Mouse (Mus musculus) liver, embryonic 14.5 days (tissue): ENCODE results near the gene Zrsr2. TPM values are rescaled to one million over a fixed set of nuclear protein-coding genes. Genes with fewer than 3 reads are reported as not detected.

Experiments
- ATAC-seq: fragments of 200-750 bp; cut with Nextera tagmentation; 2 replicates; pipeline ENCODE4 v1.8.0; 2017; ENCODE audit warnings: moderate number of reproducible peaks, mild to moderate bottlenecking, moderate library complexity; ENCODE audit not compliant: insufficient read depth
- DNase-seq, 3 experiments: peaks; one replicate each; pipeline ENCODE4 v3.0.0-alpha.2; 2012 to 2013; ENCODE audit warnings: low read depth in 3 of 3, low spot score in 3 of 3
- H3K27ac ChIP-seq: fragments of 300-500 bp; sonication (generic); 2 replicates; pipeline ENCODE4 v1.5.1; 2014; ENCODE audit warnings: moderate library complexity, mild to moderate bottlenecking, control low read depth, inconsistent platforms
- H3K27me3 ChIP-seq: fragments of 300-500 bp; sonication (generic); 2 replicates; pipeline ENCODE4 v1.6.1; 2014; ENCODE audit warnings: mild to moderate bottlenecking, low read length, moderate library complexity; ENCODE audit not compliant: control insufficient read depth, insufficient read depth
- H3K36me3 ChIP-seq: fragments of 300-500 bp; sonication (generic); replicated peaks from 2 replicates; pipeline ENCODE4 v1.6.1; 2014; ENCODE audit warnings: low read depth; ENCODE audit not compliant: control insufficient read depth, insufficient read depth
- H3K4me1 ChIP-seq, 2 experiments: fragments of 200-500 bp in 1 of 2; fragments of 300-500 bp in 1 of 2; sonication (generic) in 1 of 2; replicated peaks; 2 replicates each; pipeline ENCODE4 v1.6.1; 2012 to 2014; ENCODE audit warnings: antibody characterized with exemption in 1 of 2, inconsistent platforms in 1 of 2, low read length in 1 of 2; ENCODE audit not compliant: control insufficient read depth in 2 of 2, insufficient read depth in 2 of 2
- H3K4me2 ChIP-seq: fragments of 300-500 bp; sonication (generic); 2 replicates; pipeline ENCODE4 v1.6.1; 2014; ENCODE audit warnings: low read depth, mild to moderate bottlenecking, control low read depth, moderate library complexity
- H3K4me3 ChIP-seq, 2 experiments: fragments of 200-500 bp in 1 of 2; fragments of 300-500 bp in 1 of 2; sonication (generic) in 1 of 2; 2 replicates each; pipeline ENCODE4 v1.5.1; 2012 to 2014; ENCODE audit warnings: low read depth in 2 of 2, low read length in 2 of 2, mild to moderate bottlenecking in 2 of 2, control low read depth in 1 of 2, inconsistent platforms in 1 of 2, moderate library complexity in 1 of 2; ENCODE audit not compliant: insufficient read depth in 1 of 2
- H3K9ac ChIP-seq: fragments of 300-500 bp; sonication (generic); replicated peaks from 2 replicates; pipeline ENCODE4 v1.6.1; 2014; ENCODE audit warnings: mild to moderate bottlenecking, control low read depth, moderate library complexity
- H3K9me3 ChIP-seq: fragments of 300-500 bp; sonication (generic); 2 replicates; pipeline ENCODE4 v1.6.1; 2016; ENCODE audit warnings: low read length, mixed read lengths; ENCODE audit not compliant: control insufficient read depth
- CTCF ChIP-seq: IDR thresholded peaks from 2 replicates; pipeline ENCODE4 v1.5.1; 2016; ENCODE audit warnings: antibody characterized with exemption, low read depth, control low read depth
- EP300 ChIP-seq: IDR thresholded peaks from 2 replicates; pipeline ENCODE4 v1.6.1; 2016; ENCODE audit warnings: antibody characterized with exemption, low read depth
- WGBS: fragments of 180-500 bp; shearing (Covaris S2); extraction: QIAGEN DNeasy Blood & Tissue Kit; methylation state at CpG from one replicate; pipeline ENCODE4 v1.1.7; 2014; ENCODE audit not compliant: insufficient replicate concordance; 5-methylcytosine and 5-hydroxymethylcytosine counted together
- polyA plus RNA-seq, 2 experiments: library from polyadenylated mRNA; depleted of rRNA in 1 of 2; stranded (reverse) in 1 of 2; unstranded in 1 of 2; fragments of >200 nt; fragmentation: Nextera tagmentation in 1 of 2; extraction: Ambion mirVana in 1 of 2; gene quantifications; 2 replicates each; pipeline versions ENCODE4 v1.2.1 to v1.2.3; 2012 to 2014

Zrsr2 gene
- polyA plus RNA-seq, 2 experiments = 8.7 to 10.4 TPM

DNA sequence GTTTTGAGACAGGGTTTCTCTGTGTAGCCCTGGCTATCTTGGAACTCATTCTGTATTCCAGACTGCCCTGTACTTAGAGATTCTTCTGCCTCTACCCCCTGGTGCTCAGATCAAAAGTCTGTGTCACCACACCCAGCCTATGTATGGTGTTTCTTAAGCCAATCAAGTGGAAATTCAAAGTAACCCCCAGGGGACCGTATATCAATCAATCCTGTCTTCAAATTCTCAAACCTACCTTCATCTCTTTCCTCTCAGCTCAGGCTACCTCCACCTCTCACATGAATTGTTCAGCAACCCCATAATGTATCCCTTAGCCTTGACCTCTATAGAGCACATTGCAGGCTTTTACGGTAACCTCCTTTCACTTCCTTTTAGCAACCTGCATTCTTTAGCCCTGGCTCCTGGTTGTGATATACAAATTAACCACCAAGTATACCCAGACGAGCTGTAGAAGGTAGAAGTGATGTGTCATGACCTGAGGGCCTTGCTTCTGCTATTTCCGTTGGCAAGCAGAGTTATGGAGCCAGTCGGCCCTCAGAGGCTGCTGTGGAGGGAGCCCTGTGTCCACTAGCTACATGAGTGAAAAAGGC, 58.9 kb downstream of the Zrsr2 start:
- no peaks in the 10 kb centered on the region for H3K9me3 ChIP-seq
- H3K4me1 ChIP-seq = no peaks in the 10 kb centered on the region
- H3K4me3 ChIP-seq = no peak overlapping the region
- 50% methylated on average over 5 of the region's 5 CpGs for WGBS
- H3K36me3 ChIP-seq = no peaks in the 10 kb centered on the region
- no peaks in the 10 kb centered on the region for H3K27me3 ChIP-seq
- no peak overlapping the region for H3K4me2 ChIP-seq
- no peak overlapping the region for H3K9ac ChIP-seq
- ATAC-seq = no peak
- no peak for DNase-seq
- TF ChIP-seq EP300 (no peak), CTCF (no peak)
- no peak overlapping the region for H3K27ac ChIP-seq

DNA sequence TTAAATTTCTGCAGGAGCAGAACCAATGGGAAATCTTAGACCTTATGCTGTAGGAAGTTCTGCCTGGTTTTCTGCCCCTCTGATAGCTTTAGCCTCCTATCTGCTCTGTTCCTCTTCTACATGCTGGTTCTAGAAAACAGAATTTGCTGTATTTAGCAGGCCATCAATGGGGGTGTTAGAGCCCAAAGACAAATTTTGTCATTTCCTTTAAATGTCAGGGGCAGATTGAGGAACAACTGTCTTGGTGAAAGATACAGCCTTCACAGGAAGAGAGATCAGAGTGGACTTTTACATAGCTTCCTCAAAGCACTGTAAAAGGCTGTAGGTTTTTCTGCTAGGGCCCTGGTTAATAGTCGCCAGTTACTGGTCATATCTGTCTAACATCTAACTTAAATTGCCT, 61.1 kb downstream of the Zrsr2 start:
- no peaks in the 10 kb centered on the region for H3K36me3 ChIP-seq
- H3K27ac ChIP-seq = no peak overlapping the region
- H3K27me3 ChIP-seq = no peaks in the 10 kb centered on the region
- H3K4me3 ChIP-seq = no peak overlapping the region
- H3K9ac ChIP-seq = no peak overlapping the region
- H3K9me3 ChIP-seq = no peaks in the 10 kb centered on the region
- H3K4me2 ChIP-seq = no peak overlapping the region
- no peak for ATAC-seq
- DNase-seq = no peak
- 27% methylated on average over 1 of the region's 1 CpGs for WGBS
- TF ChIP-seq CTCF (no peak), EP300 (no peak)
- H3K4me1 ChIP-seq = no peaks in the 10 kb centered on the region

DNA sequence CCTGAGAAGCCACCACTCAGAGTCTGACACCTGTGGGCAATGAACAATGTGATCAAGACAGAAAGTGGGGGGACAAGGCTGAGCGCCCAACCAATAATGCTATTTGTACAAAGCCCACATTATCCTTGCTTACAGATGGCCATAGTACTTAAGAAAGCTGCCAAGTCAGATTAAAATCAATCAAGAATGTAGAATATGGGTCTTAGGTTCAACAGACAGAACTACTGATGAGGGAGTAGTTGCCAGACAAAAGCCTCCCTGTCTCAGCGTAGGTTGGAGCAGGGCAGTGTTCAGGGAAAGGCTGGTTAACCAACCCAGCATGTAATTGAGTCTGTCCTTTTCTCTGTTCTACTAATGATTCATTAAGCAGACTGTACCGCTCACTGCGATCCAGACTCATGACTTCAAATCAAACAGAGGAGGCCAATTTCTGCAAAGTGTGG, 72.9 kb downstream of the Zrsr2 start:
- ATAC-seq = no peak
- TF ChIP-seq EP300 (no peak), CTCF (no peak)
- Histone ChIP-seq H3K27me3 (no peaks in the 10 kb centered on the region), H3K4me3 (no peak overlapping the region), H3K4me1 (no peaks in the 10 kb centered on the region), H3K9me3 (no peaks in the 10 kb centered on the region), H3K36me3 (no peaks in the 10 kb centered on the region), H3K27ac (no peak overlapping the region), H3K4me2 (no peak overlapping the region), H3K9ac (no peak overlapping the region)
- no peak for DNase-seq
- 74% methylated on average over 4 of the region's 4 CpGs for WGBS

Other genes starting within 250 kb of the Zrsr2 start
- 0.10 and 0.15 TPM in 2 replicates for gene Rnf138rt1, start 197.3 kb downstream of the Zrsr2 start, polyA plus RNA-seq (2012; rRNA removed)
- 0.19 and 0.23 TPM in 2 replicates for gene Rnf138rt1, start 197.3 kb downstream of the Zrsr2 start, polyA plus RNA-seq (2014; fragmentation: Nextera tagmentation; extraction: Ambion mirVana)
- 1.2 and 2.0 TPM in 2 replicates for gene Ap1s2, start 49.6 kb downstream of the Zrsr2 start, polyA plus RNA-seq (2012; rRNA removed)
- gene Ap1s2, start 49.6 kb downstream of the Zrsr2 start, polyA plus RNA-seq (2014; fragmentation: Nextera tagmentation; extraction: Ambion mirVana) = 3.3 and 5.4 TPM in 2 replicates
- gene Car5b, start 69.3 kb upstream of the Zrsr2 start, polyA plus RNA-seq (2012; rRNA removed) = 0.09 and 0.10 TPM in 2 replicates
- gene Car5b, start 69.3 kb upstream of the Zrsr2 start, polyA plus RNA-seq (2014; fragmentation: Nextera tagmentation; extraction: Ambion mirVana) = 0.05 and 0.06 TPM in 2 replicates
- 9.7 and 11.7 TPM in 2 replicates for gene Siah1b, start 117.8 kb upstream of the Zrsr2 start, polyA plus RNA-seq (2012; rRNA removed)
- gene Siah1b, start 117.8 kb upstream of the Zrsr2 start, polyA plus RNA-seq (2014; fragmentation: Nextera tagmentation; extraction: Ambion mirVana) = 15.0 and 15.5 TPM in 2 replicates
- gene Cltrn, start 130.2 kb upstream of the Zrsr2 start, polyA plus RNA-seq (2012; rRNA removed) = 0.09 and 0.16 TPM in 2 replicates
- 0.46 and 0.90 TPM in 2 replicates for gene Cltrn, start 130.2 kb upstream of the Zrsr2 start, polyA plus RNA-seq (2014; fragmentation: Nextera tagmentation; extraction: Ambion mirVana)
- 0.01 TPM in 1 of 2 replicates, not detected in the other for gene Ace2, start 180.7 kb upstream of the Zrsr2 start, polyA plus RNA-seq (2012; rRNA removed)
- not detected in 2 replicates for gene Ace2, start 180.7 kb upstream of the Zrsr2 start, polyA plus RNA-seq (2014; fragmentation: Nextera tagmentation; extraction: Ambion mirVana)